Mouse (Mus musculus) liver, embryonic 11.5 days (tissue): ENCODE measurements around the gene Gm3625. TPM values are rescaled to one million over a fixed set of nuclear protein-coding genes. Genes with fewer than 3 reads are reported as not detected.

ENCODE experiments used
- ATAC-seq: fragments of 200-750 bp; cut with Nextera tagmentation; replicated peaks from 2 replicates; pipeline ENCODE4 v1.8.0; 2017; ENCODE audit warnings: moderate number of reproducible peaks, mild to moderate bottlenecking, moderate TSS enrichment, moderate library complexity; ENCODE audit not compliant: low FRiP score
- DNase-seq: peaks from one replicate; pipeline ENCODE4 v3.0.0-alpha.2; 2017; ENCODE audit warnings: low spot score
- H3K27ac ChIP-seq: fragments of 300-500 bp; sonication (generic); 2 replicates; pipeline ENCODE4 v1.5.1; 2014; ENCODE audit warnings: mild to moderate bottlenecking, low read depth, low read length, control low read depth
- H3K27me3 ChIP-seq: fragments of 300-500 bp; sonication (generic); replicated peaks from 2 replicates; pipeline ENCODE4 v1.6.1; 2014; ENCODE audit warnings: low read length, mixed read lengths; ENCODE audit not compliant: control insufficient read depth, insufficient read depth
- H3K36me3 ChIP-seq: fragments of 300-500 bp; sonication (generic); 2 replicates; pipeline ENCODE4 v1.6.1; 2014; ENCODE audit warnings: mild to moderate bottlenecking, low read length, moderate library complexity, mixed read lengths; ENCODE audit not compliant: control insufficient read depth, insufficient read depth
- H3K4me1 ChIP-seq: fragments of 300-500 bp; sonication (generic); replicated peaks from 2 replicates; pipeline ENCODE4 v1.6.1; 2014; ENCODE audit warnings: low read length, mixed read lengths; ENCODE audit not compliant: control insufficient read depth, insufficient read depth
- H3K4me2 ChIP-seq: fragments of 300-500 bp; sonication (generic); 2 replicates; pipeline ENCODE4 v1.6.1; 2014; ENCODE audit warnings: mild to moderate bottlenecking, control low read depth, moderate library complexity
- H3K4me3 ChIP-seq: fragments of 300-500 bp; sonication (generic); 2 replicates; pipeline ENCODE4 v1.5.1; 2014; ENCODE audit warnings: low read depth, low read length, control low read depth
- H3K9ac ChIP-seq: fragments of 300-500 bp; sonication (generic); 2 replicates; pipeline ENCODE4 v1.6.1; 2014; ENCODE audit warnings: low read depth, low read length, control low read depth
- H3K9me3 ChIP-seq: fragments of 300-500 bp; sonication (generic); 2 replicates; pipeline ENCODE4 v1.6.1; 2016; ENCODE audit warnings: low read length, inconsistent platforms, mixed read lengths; ENCODE audit not compliant: control insufficient read depth
- WGBS: fragments of 180-500 bp; shearing (Covaris S2); extraction: QIAGEN DNeasy Blood & Tissue Kit; methylation state at CpG from one replicate; pipeline ENCODE4 v1.1.7; 2014; 5-methylcytosine and 5-hydroxymethylcytosine counted together
- polyA plus RNA-seq: library from polyadenylated mRNA; unstranded; fragments of >200 nt; fragmentation: Nextera tagmentation; extraction: Ambion mirVana; gene quantifications from 2 replicates; pipeline ENCODE4 v1.2.1, GENCODE M21; 2014

Gene Gm3625
- polyA plus RNA-seq, 1 experiment from 2014 or later, result not detected

GRCm38 (mm10) chr12:4548053-4549013, 44.4 kb downstream of the Gm3625 start:
- no peak for ATAC-seq
- WGBS, result 23% methylated on average over 18 of the region's 18 CpGs
- no peaks in the 10 kb centered on the region for H3K36me3 ChIP-seq

GRCm38 (mm10) chr12:4547557-4547956, 45.2 kb downstream of the Gm3625 start:
- WGBS, result 69% methylated on average over 14 of the region's 14 CpGs
- DNase-seq, result no peak

More at GRCm38 (mm10) chr12:4548053-4549013, 44.4 kb downstream of the Gm3625 start:
- no peaks in the 10 kb centered on the region; the same call in 1 of the 2 replicates for H3K27me3 ChIP-seq
- H3K27ac ChIP-seq, result no peak overlapping the region
- H3K4me2 ChIP-seq, result peak overlapping the region; percentile 57
- no peak overlapping the region for H3K4me3 ChIP-seq
- peak; percentile 64 for DNase-seq
- no peaks in the 10 kb centered on the region for H3K9me3 ChIP-seq
- H3K9ac ChIP-seq, result no peak overlapping the region
- no peaks in the 10 kb centered on the region for H3K4me1 ChIP-seq

GRCm38 (mm10) chr12:4546491-4546890, 46.2 kb downstream of the Gm3625 start:
- Histone ChIP-seq H3K9me3 (no peaks in the 10 kb centered on the region), H3K4me3 (no peak overlapping the region), H3K27ac (no peak overlapping the region), H3K27me3 (no peaks in the 10 kb centered on the region; the same call in 1 of the 2 replicates), H3K36me3 (no peaks in the 10 kb centered on the region), H3K9ac (no peak overlapping the region), H3K4me1 (no peaks in the 10 kb centered on the region), H3K4me2 (no peak overlapping the region)
- DNase-seq, result no peak
- ATAC-seq, result no peak
- 69% methylated on average over 5 of the region's 5 CpGs for WGBS

More at GRCm38 (mm10) chr12:4547557-4547956, 45.2 kb downstream of the Gm3625 start:
- Histone ChIP-seq H3K4me1 (no peaks in the 10 kb centered on the region), H3K36me3 (no peaks in the 10 kb centered on the region), H3K9me3 (no peaks in the 10 kb centered on the region), H3K4me3 (no peak overlapping the region), H3K27ac (no peak overlapping the region), H3K9ac (no peak overlapping the region), H3K4me2 (no peak overlapping the region), H3K27me3 (no peaks in the 10 kb centered on the region; the same call in 1 of the 2 replicates)
- ATAC-seq, result no peak

- H3K9me3 ChIP-seq, result no peaks in the 10 kb centered on the region
- DNase-seq, result no peak
- no peaks in the 10 kb centered on the region; the same call in 1 of the 2 replicates for H3K27me3 ChIP-seq
- no peak overlapping the region for H3K4me3 ChIP-seq
- H3K9ac ChIP-seq, result no peak overlapping the region
- no peak overlapping the region for H3K4me2 ChIP-seq
- no peaks in the 10 kb centered on the region for H3K36me3 ChIP-seq
- H3K27ac ChIP-seq, result no peak overlapping the region
- ATAC-seq, result no peak
- no peaks in the 10 kb centered on the region for H3K4me1 ChIP-seq
Measured at GRCm38 (mm10) chr12:4545425-4545824, 47.3 kb downstream of the Gm3625 start.

GRCm38 (mm10) chr12:4544400-4544919, 48.3 kb downstream of the Gm3625 start:
- Histone ChIP-seq H3K27me3 (no peaks in the 10 kb centered on the region; the same call in 1 of the 2 replicates), H3K4me3 (no peak overlapping the region), H3K36me3 (no peaks in the 10 kb centered on the region), H3K27ac (no peak overlapping the region), H3K4me1 (no peaks in the 10 kb centered on the region), H3K9me3 (no peaks in the 10 kb centered on the region), H3K4me2 (no peak overlapping the region), H3K9ac (no peak overlapping the region)
- DNase-seq, result no peak
- WGBS, result 83% methylated on average over 5 of the region's 5 CpGs
- ATAC-seq, result no peak

Other genes with a start within 250 kb of the Gm3625 start
- 2.2 and 2.6 TPM in 2 replicates for gene Ncoa1, start 115.7 kb downstream of the Gm3625 start, polyA plus RNA-seq
- gene Itsn2, start 289 bp downstream of the Gm3625 start, polyA plus RNA-seq, result 43.0 and 43.7 TPM in 2 replicates
- 0.19 and 0.31 TPM in 2 replicates for gene Fam228a, start 145.5 kb upstream of the Gm3625 start, polyA plus RNA-seq
- 2.5 and 3.3 TPM in 2 replicates for gene Pfn4, start 176.1 kb upstream of the Gm3625 start, polyA plus RNA-seq
- gene Fam228b, start 176.3 kb upstream of the Gm3625 start, polyA plus RNA-seq, result 2.2 and 2.5 TPM in 2 replicates
- gene Sf3b6, start 224.6 kb upstream of the Gm3625 start, polyA plus RNA-seq, result 302 and 314 TPM in 2 replicates
- 4.5 and 5.8 TPM in 2 replicates for gene Fkbp1b, start 248.7 kb upstream of the Gm3625 start, polyA plus RNA-seq